Mouse (Mus musculus): Measurements from ENCODE around the gene Iqub.
A peak's percentile ranks its signal among the peaks of the same experiment; 100 is the strongest.

Gene Iqub

GRCm38 (mm10) chr6:24514552-24515284 is at the start of gene Iqub:
Gene Iqub, minus strand, starts transcription at chr6:24515067.
- DNase-seq (ENCODE audit: low spot score in 2 of 2): peak; percentile 40 to 55

GRCm38 (mm10) chr6:24564081-24564480 is 49.2 kb upstream of the Iqub start:
- DNase-seq (ENCODE audit: low spot score in 2 of 2): no peak

DNA sequence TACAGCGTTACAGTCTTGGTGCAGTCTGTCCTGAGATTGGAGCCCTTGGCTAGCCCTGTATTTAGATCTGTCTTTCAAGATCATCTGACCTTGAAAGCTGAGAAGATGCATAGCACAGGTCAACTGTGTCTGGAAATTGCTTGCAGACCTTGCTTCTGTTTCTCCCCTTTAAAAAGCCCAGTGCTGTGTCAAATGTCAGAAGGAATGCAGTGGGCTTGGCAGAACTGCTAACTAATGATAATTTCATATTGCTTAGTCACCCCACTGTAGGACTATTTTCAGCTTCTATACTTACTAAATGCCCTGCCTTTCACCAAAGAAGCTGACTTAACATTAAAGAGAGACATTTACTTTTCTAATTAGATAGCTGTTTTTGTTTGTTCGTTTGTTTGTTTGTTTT is 40.6 kb upstream of the Iqub start:
- no peak for DNase-seq (ENCODE audit: low spot score in 2 of 2)

- no peak for DNase-seq (ENCODE audit: low spot score in 2 of 2)
Observed at GRCm38 (mm10) chr6:24554427-24555086, 39.7 kb upstream of the Iqub start.

GRCm38 (mm10) chr6:24552046-24552445 is 37.2 kb upstream of the Iqub start:
- no peak for DNase-seq (ENCODE audit: low spot score in 2 of 2)

GRCm38 (mm10) chr6:24549801-24550200 is 34.9 kb upstream of the Iqub start:
- DNase-seq (ENCODE audit: low spot score in 2 of 2): no peak

GRCm38 (mm10) chr6:24546716-24547420 is 32.0 kb upstream of the Iqub start:
- no peak for DNase-seq (ENCODE audit: low spot score in 2 of 2)

DNA sequence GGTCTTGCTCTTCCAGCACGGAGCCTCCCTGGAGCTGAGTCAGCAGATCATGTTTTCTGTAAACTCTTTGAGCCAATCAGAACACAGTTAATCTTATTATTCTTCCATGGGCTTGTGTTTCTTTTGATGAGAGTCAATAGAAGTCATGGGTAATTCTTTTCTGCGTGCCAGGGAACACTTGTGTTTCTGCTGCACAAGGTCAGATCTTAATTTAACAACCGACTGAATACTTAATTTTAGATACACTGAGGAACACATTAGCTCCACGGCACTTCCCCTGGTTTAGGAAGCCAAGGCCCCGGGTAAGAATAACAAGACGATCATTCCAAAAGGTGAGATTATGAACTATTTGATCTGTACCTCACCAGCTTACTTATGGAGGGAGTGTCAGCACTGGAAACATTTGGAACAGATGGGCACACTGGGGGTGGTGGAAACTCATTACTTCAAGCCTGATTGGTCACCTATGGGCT is 28.3 kb upstream of the Iqub start:
- peak in 1 of 2 experiments; percentile 6 for DNase-seq (ENCODE audit: low spot score in 2 of 2)

DNA sequence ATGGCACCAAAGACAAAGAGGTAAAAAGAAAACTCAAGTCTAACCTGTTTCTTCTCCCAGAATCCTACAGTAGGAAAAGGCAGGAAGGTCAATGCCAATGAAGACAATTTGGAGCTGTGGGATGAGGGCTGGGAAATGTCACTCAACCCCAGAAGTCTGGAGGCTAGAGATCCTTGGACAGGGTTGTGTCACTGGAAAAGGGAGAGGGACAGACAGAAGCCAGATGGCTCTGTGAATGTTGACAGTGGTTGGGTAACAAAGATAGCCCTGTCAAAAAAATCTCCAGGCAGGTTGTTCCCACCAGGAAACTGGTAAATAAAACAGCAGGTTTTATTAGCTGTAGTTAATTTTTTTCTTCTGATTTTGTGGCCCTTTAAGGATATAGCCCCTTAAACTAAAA is 27.5 kb upstream of the Iqub start:
- no peak for DNase-seq (ENCODE audit: low spot score in 2 of 2)

GRCm38 (mm10) chr6:24540106-24540505 is 25.2 kb upstream of the Iqub start:
- no peak for DNase-seq (ENCODE audit: low spot score in 2 of 2)

DNA sequence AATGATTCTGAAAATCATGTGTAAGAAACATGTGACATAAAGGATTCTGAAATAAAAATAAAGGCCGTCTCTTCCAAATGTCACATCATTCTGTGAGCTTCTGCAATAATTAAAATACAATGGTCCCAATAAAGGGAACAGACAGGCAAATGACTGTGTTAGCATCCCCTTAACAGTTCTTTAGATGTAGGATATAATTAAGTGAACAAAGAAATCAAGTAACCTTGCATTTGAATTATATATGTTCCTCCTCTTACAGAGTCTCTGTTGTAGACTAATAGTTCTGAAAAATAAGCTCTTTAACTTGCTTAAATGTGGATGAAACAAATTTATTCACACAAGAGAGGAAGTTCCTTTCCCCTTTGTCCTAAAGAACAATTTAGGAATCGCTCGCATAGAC is 23.6 kb upstream of the Iqub start:
- no peak for DNase-seq (ENCODE audit: low spot score in 2 of 2)

GRCm38 (mm10) chr6:24532804-24533203 is 17.9 kb upstream of the Iqub start:
- no peak for DNase-seq (ENCODE audit: low spot score in 2 of 2)

- DNase-seq (ENCODE audit: low spot score in 2 of 2): no peak
Observed at GRCm38 (mm10) chr6:24530711-24531420, 16.0 kb upstream of the Iqub start.

DNA sequence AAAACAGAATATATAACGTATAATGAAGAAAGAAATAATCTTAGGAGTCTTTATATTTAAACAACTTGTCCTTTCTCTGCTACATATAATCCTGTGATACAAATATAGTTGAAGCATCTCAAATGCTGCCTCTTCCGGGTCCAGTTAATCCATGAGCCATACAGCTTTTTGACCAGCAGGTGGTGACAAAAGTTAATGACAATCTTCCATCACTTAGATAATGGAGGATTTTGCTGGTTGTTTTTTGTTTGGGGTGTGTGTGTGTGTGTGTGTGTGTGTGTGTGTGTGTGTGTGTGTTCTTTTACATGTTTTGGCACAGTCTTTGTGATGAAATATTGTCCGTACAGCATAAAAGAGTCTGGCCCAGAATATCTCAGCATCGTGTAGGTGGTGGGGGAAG is 15.3 kb upstream of the Iqub start:
- DNase-seq (ENCODE audit: low spot score in 2 of 2): peak in 1 of 2 experiments; percentile 39

GRCm38 (mm10) chr6:24528064-24528243 is 13.1 kb upstream of the Iqub start, which contains the start of gene Asb15:
Gene Asb15, plus strand, starts transcription at chr6:24528144.
- DNase-seq (ENCODE audit: low spot score in 2 of 2): no peak

- peak; percentile 59 to 81 for DNase-seq (ENCODE audit: low spot score in 2 of 2)
Observed at GRCm38 (mm10) chr6:24527155-24528063, 12.5 kb upstream of the Iqub start, which contains the start of gene Ndufa5. Gene Ndufa5, minus strand, starts transcription at chr6:24528013.

DNA sequence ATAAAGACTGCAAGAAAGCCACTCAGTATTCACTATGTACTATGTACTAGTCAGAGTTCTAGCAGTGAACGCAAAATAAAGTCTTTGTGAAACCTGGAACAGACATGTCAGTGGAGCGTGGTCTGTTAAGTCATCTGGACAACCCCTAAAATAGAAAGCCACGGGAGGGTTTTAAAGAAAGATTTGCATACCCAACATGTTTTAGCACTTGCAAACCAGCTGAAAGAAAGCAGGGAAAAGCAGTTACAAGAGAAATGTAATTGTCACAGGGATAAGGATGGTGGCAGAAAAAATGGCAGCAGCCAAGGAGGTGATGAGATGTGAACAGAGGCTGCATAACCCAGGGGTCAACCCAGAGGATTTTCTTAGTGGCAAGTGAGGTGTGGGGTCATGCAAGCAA is 10.8 kb upstream of the Iqub start:
- DNase-seq (ENCODE audit: low spot score in 2 of 2): no peak

DNA sequence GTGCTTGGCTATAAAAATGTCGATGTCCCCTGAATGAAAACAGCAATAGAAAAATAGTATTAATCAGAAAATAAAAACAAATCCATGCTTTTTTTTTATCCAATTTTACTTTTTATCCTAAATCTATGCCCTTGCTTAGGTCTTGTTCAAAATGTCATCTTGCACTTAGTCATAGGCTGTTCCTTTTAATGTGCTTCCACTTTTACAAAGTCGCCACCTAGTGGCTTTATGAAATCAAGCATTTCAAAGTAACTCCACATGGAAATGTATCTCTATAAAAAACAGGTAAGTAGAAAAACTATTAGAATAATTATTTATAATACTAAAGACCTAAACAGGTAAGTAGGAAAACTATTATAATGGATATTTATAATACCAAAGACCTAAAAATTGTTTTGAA is 1.3 kb upstream of the Iqub start:
- DNase-seq (ENCODE audit: low spot score in 2 of 2): no peak

- no peak for DNase-seq (ENCODE audit: low spot score in 2 of 2)
Observed at GRCm38 (mm10) chr6:24504141-24504540, 10.7 kb downstream of the Iqub start.

DNA sequence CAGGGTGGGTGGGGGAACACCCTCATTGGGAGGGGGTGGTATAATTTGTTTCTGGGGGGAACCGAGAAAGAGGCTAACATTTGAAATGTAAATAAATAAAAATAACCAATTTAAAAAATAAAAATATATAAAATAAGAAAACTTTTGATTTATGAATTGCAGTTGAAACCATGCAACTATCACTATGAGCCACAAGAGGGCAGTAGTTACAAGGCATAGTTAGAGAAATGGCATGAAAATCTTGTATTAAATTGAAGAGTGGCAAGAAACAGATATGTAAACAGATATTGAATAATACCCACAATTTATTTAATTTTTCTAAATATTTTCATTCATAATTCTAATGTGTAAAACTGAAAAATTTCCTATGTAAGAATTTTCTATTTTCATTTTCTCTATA is 24.5 kb downstream of the Iqub start:
- DNase-seq (ENCODE audit: low spot score in 2 of 2): no peak

DNA sequence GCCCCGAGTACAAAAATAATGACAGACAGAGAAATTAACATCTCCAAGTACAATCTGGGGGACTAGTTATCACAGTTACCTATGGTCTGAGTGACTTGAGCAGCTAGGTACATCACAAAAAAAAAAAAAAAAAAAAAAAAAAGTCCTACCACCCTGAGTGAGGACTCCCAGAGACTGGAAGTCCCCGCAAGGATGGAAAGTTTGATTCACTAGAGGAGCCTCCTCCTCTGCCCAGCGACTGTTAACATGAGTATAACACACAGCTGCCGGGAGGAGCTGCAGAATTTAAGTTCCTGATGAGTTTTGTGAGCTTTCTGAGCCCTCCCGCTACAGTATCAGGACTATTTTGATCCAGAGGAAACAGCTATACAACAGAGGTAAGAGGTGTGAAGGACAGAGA is 28.3 kb downstream of the Iqub start:
- DNase-seq (ENCODE audit: low spot score in 2 of 2): no peak
